Mouse (Mus musculus) heart, embryonic 14.5 days (tissue): Measurements from ENCODE around the gene Spast. TPM values are rescaled to one million over a fixed set of nuclear protein-coding genes. Genes with fewer than 3 reads are reported as not detected.

Experiments used
- ATAC-seq: fragments of 200-750 bp; cut with Nextera tagmentation; 2 replicates; pipeline ENCODE4 v1.8.0; 2017; ENCODE audit warnings: low read depth, moderate TSS enrichment; ENCODE audit not compliant: insufficient number of reproducible peaks, insufficient read depth, low FRiP score
- H3K27ac ChIP-seq, 2 experiments: fragments of 200-500 bp in 1 of 2; fragments of 300-500 bp in 1 of 2; sonication (generic) in 1 of 2; replicated peaks in 1 of 2; 2 replicates each; pipeline ENCODE4 v1.5.1; 2012 to 2014; ENCODE audit warnings: low read depth in 2 of 2, low read length in 2 of 2, control low read depth in 1 of 2, mild to moderate bottlenecking in 1 of 2, mixed read lengths in 1 of 2; ENCODE audit not compliant: control insufficient read depth in 1 of 2, insufficient read depth in 1 of 2
- H3K27me3 ChIP-seq: fragments of 300-500 bp; sonication (generic); 2 replicates; pipeline ENCODE4 v1.6.1; 2014; ENCODE audit warnings: mild to moderate bottlenecking, low read length, control low read depth; ENCODE audit not compliant: control insufficient read depth, insufficient read depth
- H3K36me3 ChIP-seq: fragments of 300-500 bp; sonication (generic); 2 replicates; pipeline ENCODE4 v1.6.1; 2014; ENCODE audit warnings: mild to moderate bottlenecking, control low read depth, low read length, mixed read lengths; ENCODE audit not compliant: control insufficient read depth, insufficient read depth
- H3K4me1 ChIP-seq, 2 experiments: fragments of 200-500 bp in 1 of 2; fragments of 300-500 bp in 1 of 2; sonication (generic) in 1 of 2; 2 replicates each; pipeline ENCODE4 v1.6.1; 2012 to 2014; ENCODE audit warnings: low read length in 2 of 2, control low read depth in 1 of 2, mixed read lengths in 1 of 2; ENCODE audit not compliant: control insufficient read depth in 2 of 2, insufficient read depth in 2 of 2
- H3K4me2 ChIP-seq: fragments of 300-500 bp; sonication (generic); 2 replicates; pipeline ENCODE4 v1.6.1; 2014; ENCODE audit warnings: mild to moderate bottlenecking, low read length
- H3K4me3 ChIP-seq, 2 experiments: fragments of 200-500 bp in 1 of 2; fragments of 300-500 bp in 1 of 2; sonication (generic) in 1 of 2; 2 replicates each; pipeline ENCODE4 v1.5.1; 2012 to 2014; ENCODE audit warnings: low read length in 2 of 2, mild to moderate bottlenecking in 2 of 2, control low read depth in 1 of 2, low read depth in 1 of 2, moderate library complexity in 1 of 2; ENCODE audit not compliant: control insufficient read depth in 1 of 2, insufficient read depth in 1 of 2
- H3K9ac ChIP-seq: fragments of 300-500 bp; sonication (generic); 2 replicates; pipeline ENCODE4 v1.6.1; 2014; ENCODE audit warnings: mild to moderate bottlenecking, low read length
- H3K9me3 ChIP-seq: fragments of 300-500 bp; sonication (generic); 2 replicates; pipeline ENCODE4 v1.6.1; 2016; ENCODE audit warnings: low read length, control low read depth; ENCODE audit not compliant: control insufficient read depth
- WGBS: fragments of 180-500 bp; shearing (Covaris S2); extraction: QIAGEN DNeasy Blood & Tissue Kit; methylation state at CpG from one replicate; pipeline ENCODE4 v1.1.7; 2014; 5-methylcytosine and 5-hydroxymethylcytosine counted together
- polyA plus RNA-seq: library from polyadenylated mRNA; unstranded; fragments of >200 nt; fragmentation: Nextera tagmentation; extraction: Ambion mirVana; gene quantifications from 2 replicates; pipeline ENCODE4 v1.2.1, GENCODE M21; 2014

Spast gene
- polyA plus RNA-seq, 1 experiment from 2014 or later: 21.4 TPM

DNA sequence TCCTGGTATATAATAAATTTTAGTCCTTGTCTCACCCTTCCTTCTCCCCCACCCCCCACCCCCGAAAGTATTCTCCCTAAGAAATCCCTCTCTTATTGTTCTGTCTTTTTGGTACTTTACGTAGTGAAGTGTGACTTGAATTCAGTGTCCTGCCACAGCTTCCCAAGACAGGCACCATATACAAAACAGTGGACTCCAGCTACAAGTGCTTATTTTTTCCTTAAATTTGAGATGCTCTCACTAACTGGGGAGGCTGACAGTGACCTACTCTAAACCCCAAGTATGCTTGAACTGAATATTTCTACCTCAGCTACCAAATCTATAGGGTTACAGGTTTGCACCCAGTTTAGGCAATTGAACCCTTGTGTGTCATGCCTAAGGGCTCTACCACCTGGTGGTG, 55.6 kb downstream of the Spast start:
- peaks cover 0 to 9% of the 10 kb centered on the region in 2 experiments; a peak in 2 of 4 replicates for H3K4me1 ChIP-seq
- no peak overlapping the region for H3K4me3 ChIP-seq
- H3K27me3 ChIP-seq: no peaks in the 10 kb centered on the region
- peak overlapping the region; percentile 71; the same call in 1 of the 2 replicates for H3K4me2 ChIP-seq
- no peak for ATAC-seq
- WGBS: 89% methylated on average over 2 of the region's 2 CpGs
- H3K9me3 ChIP-seq: no peaks in the 10 kb centered on the region
- H3K27ac ChIP-seq: no peak overlapping the region
- H3K36me3 ChIP-seq: 0 out of 2 replicates have a peak, but pooled peaks cover 2% of the 10 kb centered on the region
- no peak overlapping the region for H3K9ac ChIP-seq

DNA sequence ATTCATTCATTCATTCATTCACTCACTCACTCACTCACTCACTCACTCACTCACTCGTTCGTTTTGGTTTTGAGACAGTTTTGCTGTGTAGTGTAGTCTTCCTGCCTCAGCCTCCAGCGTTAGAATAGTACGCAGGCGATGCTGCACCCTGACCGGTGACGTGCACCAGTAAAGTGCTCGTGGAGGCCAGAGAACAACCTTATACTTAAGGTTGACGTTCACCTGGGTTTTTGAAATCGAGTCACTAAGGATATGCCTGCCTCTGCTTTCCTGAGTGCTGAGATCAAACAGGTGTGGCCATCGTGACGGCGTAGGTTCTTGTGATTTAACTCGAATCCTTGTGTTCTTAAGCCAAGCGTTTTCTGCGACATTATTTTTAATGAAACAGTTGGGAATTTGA, 56.1 kb downstream of the Spast start:
- Histone ChIP-seq H3K4me1 (peaks cover 0 to 9% of the 10 kb centered on the region in 2 experiments; a peak in 2 of 4 replicates), H3K4me2 (peak overlapping the region; percentile 71), H3K36me3 (no peaks in the 10 kb centered on the region), H3K9me3 (no peaks in the 10 kb centered on the region), H3K9ac (peak overlapping the region; percentile 71), H3K4me3 (peak overlapping the region; percentile 35 to 88), H3K27me3 (no peaks in the 10 kb centered on the region), H3K27ac (peak overlapping the region; percentile 13 to 64; a peak in 2 of 4 replicates)
- no peak; the same call in 1 of the 2 replicates for ATAC-seq
- WGBS: 21% methylated on average over 16 of the region's 16 CpGs

GRCm38 (mm10) chr17:74395383-74396065, 56.7 kb downstream of the Spast start, which contains the start of gene Slc30a6:
Gene Slc30a6, plus strand, starts transcription at chr17:74395608.
- Histone ChIP-seq H3K4me2 (peak within 1 kb of the TSS; percentile 84), H3K27me3 (no peaks in the 10 kb centered on the region), H3K4me1 (peaks cover 0 to 9% of the 10 kb centered on the region in 2 experiments; a peak in 2 of 4 replicates), H3K9me3 (no peaks in the 10 kb centered on the region), H3K9ac (peak within 1 kb of the TSS; percentile 93), H3K36me3 (no peaks in the 10 kb centered on the region), H3K27ac (peak within 1 kb of the TSS; percentile 70 to 75), H3K4me3 (peak within 1 kb of the TSS; percentile 88 to 94)
- peak; percentile 97 for ATAC-seq
- under 1% methylated on average over 41 of the region's 41 CpGs for WGBS

DNA sequence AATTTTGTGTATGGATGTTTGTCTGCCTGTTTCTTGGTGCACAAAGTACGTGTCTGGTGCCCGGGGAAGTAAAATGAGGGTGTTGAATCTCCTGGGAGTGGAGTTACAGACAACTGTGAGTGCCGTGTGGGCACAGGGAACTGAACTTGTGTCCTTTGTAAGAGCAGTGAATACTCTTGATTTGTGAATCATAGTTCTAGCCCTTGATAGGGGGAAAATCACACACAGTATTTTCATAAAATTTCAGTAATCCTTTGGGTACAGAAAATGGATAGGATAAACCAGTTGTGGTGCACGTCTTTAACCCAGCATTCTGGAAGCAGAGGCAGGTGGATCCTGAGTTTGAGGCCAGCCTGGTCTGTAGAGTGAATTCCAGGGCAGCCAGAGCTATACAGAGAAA, 58.0 kb downstream of the Spast start:
- H3K4me3 ChIP-seq: no peak overlapping the region
- peaks cover 8% of the 10 kb centered on the region for H3K36me3 ChIP-seq
- ATAC-seq: no peak
- no peaks in the 10 kb centered on the region for H3K27me3 ChIP-seq
- no peaks in the 10 kb centered on the region for H3K9me3 ChIP-seq
- H3K4me1 ChIP-seq: peaks cover 0 to 9% of the 10 kb centered on the region in 2 experiments; a peak in 2 of 4 replicates
- H3K4me2 ChIP-seq: peak overlapping the region; percentile 84
- WGBS: 78% methylated on average over 4 of the region's 4 CpGs
- no peak overlapping the region for H3K27ac ChIP-seq
- H3K9ac ChIP-seq: 0 out of 2 replicates have a peak overlapping the region, but pooled peaks have one; percentile 93

DNA sequence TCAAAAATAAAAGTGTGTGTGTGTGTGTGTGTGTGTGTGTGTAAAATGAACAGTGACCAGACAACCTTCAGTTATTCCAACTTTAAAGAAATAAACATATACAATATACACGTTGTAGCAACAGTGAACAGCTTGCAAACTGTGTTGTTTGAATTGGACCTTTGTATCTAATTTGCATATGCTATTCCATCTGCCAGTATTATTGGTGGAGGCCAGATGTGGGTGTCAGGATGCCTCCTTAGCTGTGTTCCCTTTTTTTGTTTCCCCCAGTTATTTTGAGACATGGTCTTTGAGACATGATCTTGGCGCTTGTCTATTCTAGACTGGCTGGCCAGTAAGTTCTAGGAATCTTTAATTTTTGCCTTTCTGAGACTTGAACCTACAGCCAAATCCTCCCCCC, 58.4 kb downstream of the Spast start:
- Histone ChIP-seq H3K4me2 (no peak overlapping the region), H3K9me3 (no peaks in the 10 kb centered on the region), H3K9ac (no peak overlapping the region), H3K36me3 (peaks cover 12% of the 10 kb centered on the region), H3K4me1 (peaks cover 0 to 9% of the 10 kb centered on the region in 2 experiments; a peak in 2 of 4 replicates), H3K4me3 (no peak overlapping the region), H3K27ac (no peak overlapping the region), H3K27me3 (no peaks in the 10 kb centered on the region)
- no peak for ATAC-seq
- 84% methylated on average over 2 of the region's 2 CpGs for WGBS

DNA sequence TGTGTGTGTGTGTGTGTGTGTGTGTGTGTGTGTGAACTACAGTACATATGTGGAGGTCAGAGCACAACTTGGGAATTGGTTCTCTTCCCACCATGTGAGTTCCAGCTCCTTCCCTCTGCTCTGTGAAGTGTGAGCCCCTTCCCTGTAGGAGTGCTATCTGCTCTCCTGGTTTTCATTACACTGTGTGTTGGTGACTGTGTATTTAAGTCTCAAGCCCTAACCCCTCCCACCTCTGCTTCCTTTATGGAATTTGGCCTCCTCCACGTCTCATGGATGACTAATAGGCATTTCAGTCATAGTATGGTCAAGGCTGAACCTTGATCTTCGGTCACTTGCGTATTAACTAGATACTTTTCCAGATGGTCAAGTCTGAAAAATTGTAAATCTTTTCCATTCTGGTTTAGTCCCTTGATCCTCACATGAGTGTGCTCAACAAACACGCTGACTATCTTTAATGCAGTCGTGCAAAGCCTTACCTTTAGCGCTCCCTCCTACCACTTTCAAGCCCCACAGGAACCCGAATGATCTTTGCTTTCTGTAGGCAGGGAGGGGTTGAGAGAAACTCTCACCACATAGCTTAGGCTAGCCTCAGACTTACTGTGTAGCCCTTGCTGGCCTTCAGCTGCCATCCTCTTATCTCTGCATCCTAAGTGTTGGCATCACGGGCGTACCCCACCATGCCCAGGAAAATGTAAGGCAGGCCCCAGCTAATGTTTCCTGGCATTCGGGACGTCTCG, 63.9 kb downstream of the Spast start:
- H3K4me1 ChIP-seq: no peaks in the 10 kb centered on the region
- no peaks in the 10 kb centered on the region for H3K27me3 ChIP-seq
- ATAC-seq: no peak
- WGBS: 90% methylated on average over 12 of the region's 12 CpGs
- no peaks in the 10 kb centered on the region for H3K9me3 ChIP-seq
- no peak overlapping the region for H3K9ac ChIP-seq
- H3K27ac ChIP-seq: no peak overlapping the region
- no peak overlapping the region for H3K4me3 ChIP-seq
- no peak overlapping the region for H3K4me2 ChIP-seq
- peaks cover 63% of the 10 kb centered on the region for H3K36me3 ChIP-seq

GRCm38 (mm10) chr17:74406487-74406886, 67.7 kb downstream of the Spast start:
- no peak overlapping the region for H3K4me2 ChIP-seq
- ATAC-seq: no peak
- H3K4me1 ChIP-seq: no peaks in the 10 kb centered on the region; a peak in 1 of 4 replicates
- H3K9me3 ChIP-seq: no peaks in the 10 kb centered on the region
- H3K36me3 ChIP-seq: peaks cover 86% of the 10 kb centered on the region
- H3K4me3 ChIP-seq: no peak overlapping the region
- H3K27me3 ChIP-seq: no peaks in the 10 kb centered on the region
- WGBS: 72% methylated on average over 8 of the region's 8 CpGs
- no peak overlapping the region for H3K27ac ChIP-seq
- H3K9ac ChIP-seq: no peak overlapping the region
